Mouse (Mus musculus): ENCODE measurements around the gene Slc26a1. TPM values are rescaled to one million over a fixed set of nuclear protein-coding genes. Genes with fewer than 3 reads are reported as not detected.
A peak's percentile ranks its signal among the peaks of the same experiment; 100 is the strongest.

The Slc26a1 gene
- polyA plus RNA-seq, 1 experiment from 2014 or later, result 0.50 TPM

DNA sequence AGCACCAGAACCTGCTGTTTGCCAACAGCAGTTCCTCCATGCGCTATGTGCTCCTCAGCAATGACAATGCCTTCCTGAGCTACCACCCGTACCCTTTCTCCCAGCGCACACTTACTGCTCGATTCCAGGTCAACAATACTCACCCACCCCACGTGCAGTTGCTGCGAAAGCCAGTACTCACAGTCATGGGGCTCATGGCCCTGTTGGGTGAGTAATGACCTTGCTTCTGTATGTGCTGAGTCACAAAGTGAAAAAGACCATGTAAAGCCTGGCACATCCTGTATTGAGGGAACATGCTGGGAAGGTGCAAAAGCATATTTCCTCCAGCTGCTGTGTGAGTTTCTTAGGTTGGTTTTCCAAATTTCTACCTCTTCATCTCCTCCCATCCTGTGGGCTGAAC is 5.5 kb upstream of the Slc26a1 start:
- WGBS, result 85% methylated on average over 6 of the region's 6 CpGs

DNA sequence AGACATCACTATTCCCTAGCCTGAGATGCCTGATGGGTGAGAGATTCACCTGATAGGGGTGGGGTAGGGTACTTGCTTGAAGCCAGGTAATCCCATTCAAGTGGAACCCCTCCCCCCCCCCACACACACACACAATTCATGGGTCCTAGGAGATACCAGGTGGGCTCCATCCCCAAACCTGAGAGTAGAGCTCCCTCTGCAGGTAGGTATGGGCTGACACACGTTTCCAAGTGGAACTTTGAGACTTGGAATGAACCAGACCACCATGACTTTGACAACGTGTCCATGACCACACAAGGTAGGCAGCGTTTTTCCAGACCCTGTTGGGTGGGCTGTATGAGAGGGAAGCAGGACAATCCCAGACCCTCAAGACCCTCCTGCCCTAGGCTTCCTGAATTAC is 4.5 kb upstream of the Slc26a1 start:
- WGBS, result 54% methylated on average over 3 of the region's 3 CpGs

More for the DNA sequence above, 5.5 kb upstream of the Slc26a1 start:
- Histone ChIP-seq H3K27ac (no peak overlapping the region), H3K4me3 (no peak overlapping the region), H3K9me3 (no peaks in the 10 kb centered on the region), H3K36me3 (no peaks in the 10 kb centered on the region), H3K4me2 (no peak overlapping the region), H3K27me3 (no peaks in the 10 kb centered on the region), H3K4me1 (peaks cover 15% of the 10 kb centered on the region), H3K9ac (no peak overlapping the region)
- ATAC-seq (ENCODE audit: borderline replicate concordance, extremely low read depth, low FRiP score, low TSS enrichment), result no peak

DNA sequence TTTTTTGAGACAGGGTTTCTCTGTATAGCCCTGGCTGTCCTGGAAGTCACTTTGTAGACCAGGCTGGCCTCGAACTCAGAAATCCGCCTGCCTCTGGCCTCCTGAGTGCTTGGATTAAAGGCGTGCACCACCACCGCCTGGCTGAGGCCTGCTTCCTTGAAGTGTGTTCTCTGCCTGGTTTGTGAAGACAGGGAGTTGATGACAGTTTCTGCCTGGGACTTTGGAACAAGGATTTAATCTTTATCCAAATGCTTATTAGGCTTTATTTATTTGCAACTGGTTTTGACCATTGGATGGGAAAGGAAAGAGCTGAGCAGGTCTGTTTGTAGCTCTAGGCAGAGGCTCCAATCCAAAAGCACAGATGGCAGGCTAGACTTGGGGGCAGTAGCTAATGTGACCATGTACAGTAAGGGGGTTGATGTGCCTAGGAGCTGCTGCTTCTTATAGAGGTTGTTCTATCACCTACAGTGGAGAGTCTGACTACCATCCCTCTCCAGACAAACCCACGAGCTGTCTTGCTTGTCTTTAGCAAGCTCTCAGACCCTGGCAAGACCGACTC is 3.0 kb upstream of the Slc26a1 start:
- no peaks in the 10 kb centered on the region for H3K9me3 ChIP-seq
- no peaks in the 10 kb centered on the region for H3K36me3 ChIP-seq
- H3K4me3 ChIP-seq, result no peak overlapping the region
- no peak overlapping the region for H3K4me2 ChIP-seq
- H3K27ac ChIP-seq, result no peak overlapping the region
- peaks cover 15% of the 10 kb centered on the region for H3K4me1 ChIP-seq
- H3K27me3 ChIP-seq, result no peaks in the 10 kb centered on the region
- no peak overlapping the region for H3K9ac ChIP-seq
- no peak for ATAC-seq (ENCODE audit: borderline replicate concordance, extremely low read depth, low FRiP score, low TSS enrichment)
- 82% methylated on average over 6 of the region's 6 CpGs for whole genome bisulfite sequencing

More for the DNA sequence above, 4.5 kb upstream of the Slc26a1 start:
- Histone ChIP-seq H3K36me3 (no peaks in the 10 kb centered on the region), H3K27ac (no peak overlapping the region), H3K4me1 (peaks cover 15% of the 10 kb centered on the region), H3K9me3 (no peaks in the 10 kb centered on the region), H3K9ac (no peak overlapping the region), H3K4me2 (no peak overlapping the region), H3K27me3 (no peaks in the 10 kb centered on the region), H3K4me3 (no peak overlapping the region)
- ATAC-seq (ENCODE audit: borderline replicate concordance, extremely low read depth, low FRiP score, low TSS enrichment), result no peak

DNA sequence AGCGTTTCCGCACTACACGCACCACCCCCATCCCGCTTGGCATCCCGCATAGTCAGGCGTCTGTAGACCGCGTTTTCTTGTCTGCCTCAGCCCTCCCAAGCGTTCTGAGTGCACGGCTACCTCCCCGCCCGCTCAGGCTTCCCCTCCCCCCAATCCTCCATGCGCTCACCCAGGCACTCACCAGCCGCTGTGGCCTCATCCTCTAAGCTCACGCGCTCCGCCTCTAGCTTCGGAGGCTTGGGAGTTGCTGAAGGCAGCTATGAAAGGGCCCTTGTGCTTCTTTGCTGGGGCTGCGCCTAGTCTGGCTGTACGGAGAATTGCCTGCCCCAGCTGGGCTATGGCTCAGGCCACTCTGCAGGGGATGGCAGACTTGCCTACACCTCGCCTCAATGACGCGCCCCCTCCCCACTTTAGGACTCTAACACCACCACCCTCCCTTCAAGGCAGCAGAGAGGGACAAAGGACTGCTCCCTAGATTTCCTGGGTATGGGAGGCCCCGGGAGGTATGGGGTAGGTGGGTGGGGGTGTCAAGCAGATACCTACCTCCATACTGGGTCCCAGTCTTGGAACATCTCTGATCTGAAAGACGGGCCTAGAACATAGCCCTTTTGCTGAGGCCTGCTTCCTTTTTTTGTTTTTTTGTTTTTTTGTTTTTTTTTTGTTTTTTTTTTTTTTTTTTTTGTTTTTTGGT is 2.4 kb upstream of the Slc26a1 start:
- peak overlapping the region; percentile 33 for H3K4me3 ChIP-seq
- H3K9me3 ChIP-seq, result no peaks in the 10 kb centered on the region
- no peaks in the 10 kb centered on the region for H3K36me3 ChIP-seq
- H3K27me3 ChIP-seq, result no peaks in the 10 kb centered on the region
- peaks cover 15% of the 10 kb centered on the region for H3K4me1 ChIP-seq
- peak overlapping the region; percentile 14 for H3K9ac ChIP-seq
- H3K27ac ChIP-seq, result peak overlapping the region; percentile 72
- peak overlapping the region; percentile 56 for H3K4me2 ChIP-seq
- 3% methylated on average over 25 of the region's 25 CpGs for WGBS
- peak; percentile 78 for ATAC-seq (ENCODE audit: borderline replicate concordance, extremely low read depth, low FRiP score, low TSS enrichment)

DNA sequence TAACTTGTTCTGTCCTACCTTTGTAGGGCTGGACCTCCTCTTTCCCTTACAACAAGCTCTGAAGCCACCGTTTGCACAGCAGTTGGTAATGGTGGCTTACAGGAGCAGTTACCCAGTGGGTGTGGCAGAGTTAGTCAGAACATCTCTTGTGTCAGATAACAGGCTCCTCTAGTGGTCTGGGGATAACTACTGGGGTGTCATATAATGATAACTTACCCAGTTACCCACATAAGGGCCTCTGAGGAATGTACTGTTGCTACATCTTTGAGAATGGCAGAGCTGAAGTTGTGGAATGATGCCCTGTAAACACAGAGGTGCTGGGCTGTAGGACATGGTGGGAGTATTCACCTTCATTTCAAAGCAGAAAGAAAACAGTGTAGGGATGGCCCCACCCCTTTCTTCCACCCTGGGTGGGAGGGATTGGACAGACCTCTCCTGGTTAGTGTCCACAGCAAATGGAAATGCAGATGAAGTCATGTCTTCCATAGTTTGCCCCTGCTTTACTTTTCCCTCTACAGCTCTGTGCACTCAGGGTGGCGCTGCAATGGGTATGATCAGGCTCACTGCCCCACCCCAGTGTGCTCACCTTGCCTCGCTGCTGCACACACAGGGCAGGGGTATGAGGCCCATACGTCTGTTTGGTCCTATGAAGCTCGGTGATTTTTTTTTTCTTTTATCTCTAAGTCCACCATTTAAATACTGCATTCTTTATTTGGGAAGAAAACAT is 1.6 kb upstream of the Slc26a1 start:
- 17% methylated on average over 5 of the region's 5 CpGs for WGBS

DNA sequence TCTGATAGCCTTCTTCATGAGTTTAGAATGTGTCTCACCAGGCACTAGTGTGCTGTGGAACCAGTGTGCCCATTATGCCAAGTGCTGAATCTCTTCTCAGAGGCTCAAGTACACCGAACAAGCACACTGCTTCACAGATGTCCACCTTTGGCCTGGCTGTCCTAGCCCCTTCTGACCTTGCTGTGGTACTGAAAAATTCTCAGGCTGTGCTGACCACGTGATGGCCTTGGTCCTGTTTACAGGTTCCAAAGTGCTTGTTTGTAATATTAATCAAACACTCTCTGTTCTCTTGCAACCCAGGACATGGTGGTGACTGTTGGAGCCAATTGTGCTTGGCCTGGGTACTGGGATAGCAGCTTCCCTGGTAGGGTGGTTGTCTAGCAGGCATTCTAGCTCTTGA is 745 bp downstream of the Slc26a1 start:
- no peak for ATAC-seq (ENCODE audit: borderline replicate concordance, extremely low read depth, low FRiP score, low TSS enrichment)
- H3K9ac ChIP-seq, result no peak overlapping the region
- H3K4me3 ChIP-seq, result no peak overlapping the region
- peaks cover 25% of the 10 kb centered on the region for H3K4me1 ChIP-seq
- WGBS, result 67% methylated on average over 2 of the region's 2 CpGs
- H3K36me3 ChIP-seq, result peaks cover 10% of the 10 kb centered on the region; the same call in 1 of the 2 replicates
- H3K9me3 ChIP-seq, result no peaks in the 10 kb centered on the region
- H3K4me2 ChIP-seq, result no peak overlapping the region
- H3K27me3 ChIP-seq, result no peaks in the 10 kb centered on the region
- H3K27ac ChIP-seq, result no peak overlapping the region

More for the DNA sequence above, 1.6 kb upstream of the Slc26a1 start:
- peak overlapping the region; percentile 56 for H3K4me2 ChIP-seq
- no peak; the same call in 1 of the 2 replicates for ATAC-seq (ENCODE audit: borderline replicate concordance, extremely low read depth, low FRiP score, low TSS enrichment)
- H3K9ac ChIP-seq, result peak overlapping the region; percentile 14; the same call in 1 of the 2 replicates
- H3K9me3 ChIP-seq, result no peaks in the 10 kb centered on the region
- H3K27ac ChIP-seq, result peak overlapping the region; percentile 72; the same call in 1 of the 2 replicates
- peaks cover 5% of the 10 kb centered on the region; the same call in 1 of the 2 replicates for H3K36me3 ChIP-seq
- peaks cover 15% of the 10 kb centered on the region for H3K4me1 ChIP-seq
- H3K27me3 ChIP-seq, result no peaks in the 10 kb centered on the region
- H3K4me3 ChIP-seq, result peak overlapping the region; percentile 33

DNA sequence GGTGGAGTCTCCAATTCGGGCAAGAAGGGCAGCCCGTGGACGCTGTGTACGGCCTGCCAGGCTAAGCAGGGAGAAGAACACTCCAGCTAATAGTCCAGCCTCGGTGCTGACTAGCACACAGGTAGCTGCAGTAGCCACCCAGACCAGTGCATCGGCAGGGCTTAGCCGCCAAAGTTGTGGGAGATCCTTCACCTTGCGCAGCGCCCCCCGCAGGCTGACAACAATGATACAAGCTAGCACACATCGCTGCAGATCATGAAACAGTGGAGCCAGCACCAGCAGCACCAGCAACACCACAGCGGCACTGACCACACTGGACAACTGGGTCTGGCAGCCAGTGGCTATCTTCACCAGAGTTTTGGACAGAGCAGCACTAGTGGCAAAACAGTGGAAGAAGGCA is 3.6 kb downstream of the Slc26a1 start:
- ATAC-seq (ENCODE audit: borderline replicate concordance, extremely low read depth, low FRiP score, low TSS enrichment), result no peak
- WGBS, result 90% methylated on average over 12 of the region's 12 CpGs
- no peak overlapping the region for H3K4me2 ChIP-seq
- no peak overlapping the region for H3K9ac ChIP-seq
- no peaks in the 10 kb centered on the region for H3K27me3 ChIP-seq
- no peak overlapping the region for H3K4me3 ChIP-seq
- no peak overlapping the region for H3K27ac ChIP-seq
- peaks cover 20% of the 10 kb centered on the region for H3K4me1 ChIP-seq
- H3K36me3 ChIP-seq, result peaks cover 10% of the 10 kb centered on the region; the same call in 1 of the 2 replicates
- no peaks in the 10 kb centered on the region for H3K9me3 ChIP-seq

DNA sequence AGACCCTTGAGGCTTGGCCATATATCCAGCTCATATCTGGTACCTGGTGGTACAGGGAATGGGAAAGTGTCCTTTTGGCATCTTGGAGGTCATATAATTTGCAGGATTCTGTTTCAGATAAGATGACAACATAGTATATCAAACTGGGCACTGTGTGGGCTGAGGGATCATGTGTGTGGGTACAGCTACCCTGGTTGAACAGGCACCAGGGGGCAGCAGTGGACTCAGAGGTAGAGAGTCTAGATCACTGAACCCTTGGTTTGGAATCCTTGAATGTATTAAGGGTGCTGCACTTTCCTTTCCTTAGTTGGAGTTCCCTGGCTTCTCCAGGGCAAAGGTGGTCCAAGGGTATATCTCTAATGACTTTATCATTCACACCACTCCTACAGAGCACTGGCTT is 4.6 kb downstream of the Slc26a1 start:
- Histone ChIP-seq H3K36me3 (peaks cover 10% of the 10 kb centered on the region; the same call in 1 of the 2 replicates), H3K4me1 (peaks cover 18% of the 10 kb centered on the region), H3K27me3 (no peaks in the 10 kb centered on the region), H3K4me3 (no peak overlapping the region), H3K9ac (no peak overlapping the region), H3K9me3 (no peaks in the 10 kb centered on the region), H3K27ac (no peak overlapping the region), H3K4me2 (no peak overlapping the region)
- no peak for ATAC-seq (ENCODE audit: borderline replicate concordance, extremely low read depth, low FRiP score, low TSS enrichment)

DNA sequence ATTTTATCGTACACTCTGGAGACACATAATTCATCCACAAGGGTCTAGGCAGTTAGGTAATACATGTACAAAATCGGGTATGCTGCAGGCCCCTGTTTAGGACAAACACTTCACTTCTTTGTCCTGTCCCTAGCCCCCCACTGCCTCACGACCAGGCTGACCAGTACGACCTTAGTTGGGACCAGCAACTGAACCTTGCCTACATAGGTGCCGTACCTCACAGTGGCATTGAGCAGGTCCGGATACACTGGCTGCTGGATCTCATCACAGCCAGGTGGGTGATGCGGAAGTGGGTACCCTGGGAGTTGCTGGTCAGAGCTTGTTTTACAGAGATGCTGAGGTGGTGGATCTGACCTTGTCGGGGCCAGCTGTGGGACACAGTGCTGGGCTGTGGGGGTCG is 5.4 kb downstream of the Slc26a1 start:
- no peak overlapping the region for H3K9ac ChIP-seq
- peak overlapping the region; percentile 81 for H3K4me2 ChIP-seq
- H3K9me3 ChIP-seq, result no peaks in the 10 kb centered on the region
- H3K27ac ChIP-seq, result no peak overlapping the region
- H3K4me1 ChIP-seq, result peaks cover 18% of the 10 kb centered on the region
- H3K4me3 ChIP-seq, result peak overlapping the region; percentile 58; the same call in 1 of the 2 replicates
- no peaks in the 10 kb centered on the region for H3K27me3 ChIP-seq
- WGBS, result 67% methylated on average over 9 of the region's 9 CpGs
- ATAC-seq (ENCODE audit: borderline replicate concordance, extremely low read depth, low FRiP score, low TSS enrichment), result peak; percentile 10; the same call in 1 of the 2 replicates
- peaks cover 10% of the 10 kb centered on the region; the same call in 1 of the 2 replicates for H3K36me3 ChIP-seq

DNA sequence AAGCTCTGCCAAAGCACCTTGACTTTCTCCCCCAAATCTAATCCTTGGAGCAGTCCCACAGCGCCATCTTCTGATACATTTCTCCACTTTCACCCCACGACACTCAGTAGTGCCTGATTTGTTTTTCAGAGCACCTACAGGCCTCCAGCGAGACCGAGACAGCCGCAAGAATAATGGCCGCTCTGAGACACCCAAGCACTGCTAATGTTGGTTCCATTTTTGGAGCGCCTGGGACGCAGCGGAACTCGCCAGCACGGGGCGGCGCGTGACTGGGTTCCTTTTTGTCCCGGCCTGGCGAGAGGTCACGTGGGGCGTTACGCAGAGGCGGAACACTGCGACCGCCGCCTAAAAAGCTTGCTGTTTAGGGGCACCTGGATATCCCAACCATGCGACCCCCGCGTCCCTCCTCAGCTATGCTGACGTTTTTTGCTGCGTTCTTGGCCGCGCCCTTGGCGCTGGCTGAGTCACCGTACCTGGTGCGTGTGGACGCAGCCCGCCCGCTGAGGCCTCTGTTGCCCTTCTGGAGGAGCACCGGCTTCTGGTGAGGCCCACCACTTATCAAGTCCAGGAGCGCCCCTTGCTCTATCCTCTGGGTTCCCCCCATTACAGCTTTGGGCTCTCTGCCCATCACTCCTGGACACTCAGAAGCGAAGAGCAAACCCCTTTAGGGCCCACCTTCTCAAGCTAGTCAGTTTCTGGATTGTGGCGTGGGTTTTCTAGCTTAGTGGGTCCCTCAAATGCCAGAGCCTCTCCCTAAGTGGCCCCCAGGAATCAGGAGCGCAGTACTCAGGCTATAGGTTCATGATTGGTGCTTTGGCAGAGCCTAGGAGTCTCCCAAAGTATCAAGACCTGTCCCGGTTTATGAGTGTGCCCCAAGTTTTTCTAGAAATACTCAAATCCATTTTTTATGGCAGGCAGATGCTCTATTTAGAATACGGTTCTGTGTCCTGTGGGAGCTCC is 6.1 kb downstream of the Slc26a1 start, which contains the start of gene Dgkq:
Dgkq (minus strand) TSS at position 696 of the 960 bp plus-strand sequence.
- Histone ChIP-seq H3K36me3 (peaks cover 10% of the 10 kb centered on the region; the same call in 1 of the 2 replicates), H3K4me3 (peak within 1 kb of the TSS; percentile 58), H3K9ac (peak within 1 kb of the TSS; percentile 72), H3K27ac (peak within 1 kb of the TSS; percentile 82), H3K4me2 (peak within 1 kb of the TSS; percentile 81), H3K4me1 (peaks cover 18% of the 10 kb centered on the region), H3K27me3 (no peaks in the 10 kb centered on the region), H3K9me3 (no peaks in the 10 kb centered on the region)
- 4% methylated on average over 43 of the region's 43 CpGs for WGBS
- peak; percentile 81 for ATAC-seq (ENCODE audit: borderline replicate concordance, extremely low read depth, low FRiP score, low TSS enrichment)

DNA sequence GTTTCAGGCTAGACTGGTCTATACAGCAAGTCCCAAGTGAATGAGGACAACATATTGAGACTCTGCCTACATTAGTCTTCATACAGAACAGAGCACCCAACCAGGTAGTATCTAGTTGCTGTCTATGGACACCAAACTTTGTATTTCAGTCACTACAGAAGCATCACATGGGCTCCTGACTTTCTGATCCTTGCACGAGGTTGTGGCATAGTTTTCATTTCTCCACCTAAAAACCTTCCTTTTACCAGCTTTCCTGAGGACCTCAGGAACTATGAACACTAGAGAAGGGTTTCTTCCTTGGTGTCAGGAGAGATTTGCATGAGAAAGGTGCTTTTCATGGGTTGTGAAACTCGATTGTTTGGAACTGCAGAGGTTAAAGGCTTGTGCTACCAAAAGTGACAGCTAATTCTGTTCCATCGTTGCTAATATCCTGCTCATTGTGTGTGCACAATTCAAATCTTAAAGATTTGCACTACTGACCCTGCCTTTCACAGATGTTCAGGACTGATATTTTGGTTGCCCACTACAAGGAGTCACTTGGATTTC is 6.9 kb downstream of the Slc26a1 start:
- peak overlapping the region; percentile 72 for H3K9ac ChIP-seq
- no peak for ATAC-seq (ENCODE audit: borderline replicate concordance, extremely low read depth, low FRiP score, low TSS enrichment)
- H3K36me3 ChIP-seq, result peaks cover 10% of the 10 kb centered on the region; the same call in 1 of the 2 replicates
- H3K4me2 ChIP-seq, result peak overlapping the region; percentile 81
- H3K27me3 ChIP-seq, result no peaks in the 10 kb centered on the region
- peaks cover 18% of the 10 kb centered on the region for H3K4me1 ChIP-seq
- H3K9me3 ChIP-seq, result no peaks in the 10 kb centered on the region
- H3K27ac ChIP-seq, result peak overlapping the region; percentile 82
- H3K4me3 ChIP-seq, result peak overlapping the region; percentile 58
- WGBS, result 13% methylated on average over 3 of the region's 3 CpGs
